Mouse (Mus musculus) midbrain, embryonic 12.5 days (tissue): ENCODE data around the gene Traf1. TPM values are rescaled to one million over a fixed set of nuclear protein-coding genes. Genes with fewer than 3 reads are reported as not detected.
A peak's percentile ranks its signal among the peaks of the same experiment; 100 is the strongest.

ENCODE experiments used
- ATAC-seq: fragments of 200-750 bp; cut with Nextera tagmentation; 2 replicates; pipeline ENCODE4 v1.8.0; 2017; ENCODE audit warnings: low read depth, moderate TSS enrichment, moderate library complexity; ENCODE audit not compliant: low FRiP score
- H3K27ac ChIP-seq: fragments of 300-500 bp; sonication (generic); replicated peaks from 2 replicates; pipeline ENCODE4 v1.5.1; 2016; ENCODE audit warnings: mild to moderate bottlenecking
- H3K27me3 ChIP-seq: fragments of 300-500 bp; sonication (generic); 2 replicates; pipeline ENCODE4 v1.6.1; 2016; ENCODE audit warnings: mild to moderate bottlenecking
- H3K36me3 ChIP-seq: fragments of 300-500 bp; sonication (generic); 2 replicates; pipeline ENCODE4 v1.6.1; 2016
- H3K4me1 ChIP-seq: fragments of 300-500 bp; sonication (generic); 2 replicates; pipeline ENCODE4 v1.6.1; 2016
- H3K4me2 ChIP-seq: fragments of 300-500 bp; sonication (generic); replicated peaks from 2 replicates; pipeline ENCODE4 v1.6.1; 2016; ENCODE audit warnings: mild to moderate bottlenecking, moderate library complexity
- H3K4me3 ChIP-seq: fragments of 300-500 bp; sonication (generic); 2 replicates; pipeline ENCODE4 v1.5.1; 2016; ENCODE audit warnings: mild to moderate bottlenecking
- H3K9ac ChIP-seq: fragments of 300-500 bp; sonication (generic); replicated peaks from 2 replicates; pipeline ENCODE4 v1.6.1; 2016; ENCODE audit warnings: mild to moderate bottlenecking, moderate library complexity
- H3K9me3 ChIP-seq: fragments of 300-500 bp; sonication (generic); 2 replicates; pipeline ENCODE4 v1.6.1; 2016; ENCODE audit warnings: mild to moderate bottlenecking
- WGBS: fragments of 180-500 bp; shearing (Covaris S2); methylation state at CpG from one replicate; pipeline ENCODE4 v1.1.7; 2016; 5-methylcytosine and 5-hydroxymethylcytosine counted together
- polyA plus RNA-seq: library from polyadenylated mRNA; unstranded; fragments of >200 nt; fragmentation: Nextera tagmentation; extraction: Ambion mirVana; gene quantifications from 2 replicates; pipeline ENCODE4 v1.2.1, GENCODE M21; 2016

Traf1 gene
- polyA plus RNA-seq, 1 experiment from 2014 or later = 1.3 TPM

DNA sequence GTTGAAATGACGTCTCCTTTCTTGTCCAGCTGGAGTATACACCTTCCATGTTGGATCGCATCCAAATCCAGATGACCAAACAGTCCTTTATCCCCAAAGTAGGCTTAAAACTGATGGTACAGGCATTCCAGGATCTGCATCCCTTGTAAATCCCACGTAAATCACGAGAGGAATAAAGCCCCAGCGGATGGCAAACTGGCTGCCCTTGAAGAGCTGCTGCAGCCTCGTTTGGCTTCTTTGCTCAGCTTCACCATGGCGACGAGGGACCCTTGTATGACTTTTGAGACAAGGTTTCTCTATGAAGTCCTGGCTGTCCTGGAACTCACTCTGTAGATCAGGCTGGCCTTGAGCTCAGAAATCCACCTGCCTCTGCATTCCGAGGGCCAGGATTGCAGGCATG lies 3.1 kb upstream of the Traf1 start:
- Histone ChIP-seq H3K27ac (no peak overlapping the region), H3K9me3 (no peaks in the 10 kb centered on the region), H3K4me1 (peaks cover 4% of the 10 kb centered on the region; the same call in 1 of the 2 replicates), H3K27me3 (peaks cover 19% of the 10 kb centered on the region), H3K4me2 (no peak overlapping the region), H3K9ac (no peak overlapping the region), H3K4me3 (no peak overlapping the region), H3K36me3 (no peaks in the 10 kb centered on the region)
- ATAC-seq = no peak
- 67% methylated on average over 9 of the region's 9 CpGs for WGBS

DNA sequence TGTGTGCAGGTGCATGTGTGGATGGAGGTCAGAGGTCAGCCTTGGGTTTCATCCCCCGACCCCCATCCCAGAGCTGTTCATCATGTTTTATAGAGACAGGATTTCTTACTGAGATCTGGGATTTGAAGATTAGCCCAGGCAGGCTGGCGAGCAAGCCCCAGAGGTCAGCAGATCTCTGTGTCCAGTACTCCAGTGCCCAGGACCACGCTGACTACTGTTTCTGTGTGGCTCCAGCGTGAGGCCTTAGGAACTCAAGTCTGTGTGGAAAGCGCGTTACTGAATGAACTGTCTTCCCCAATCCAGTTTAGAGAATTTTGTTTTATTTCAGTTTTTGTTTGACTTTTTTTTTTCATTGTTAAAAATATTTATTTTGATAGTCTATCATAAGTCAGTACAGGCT lies 2.7 kb upstream of the Traf1 start:
- no peak overlapping the region for H3K4me3 ChIP-seq
- WGBS = 90% methylated on average over 6 of the region's 6 CpGs
- no peaks in the 10 kb centered on the region for H3K36me3 ChIP-seq
- no peak overlapping the region for H3K27ac ChIP-seq
- no peak overlapping the region for H3K9ac ChIP-seq
- H3K4me2 ChIP-seq = no peak overlapping the region
- ATAC-seq = no peak
- H3K9me3 ChIP-seq = no peaks in the 10 kb centered on the region
- peaks cover 4% of the 10 kb centered on the region; the same call in 1 of the 2 replicates for H3K4me1 ChIP-seq
- H3K27me3 ChIP-seq = peaks cover 19% of the 10 kb centered on the region

DNA sequence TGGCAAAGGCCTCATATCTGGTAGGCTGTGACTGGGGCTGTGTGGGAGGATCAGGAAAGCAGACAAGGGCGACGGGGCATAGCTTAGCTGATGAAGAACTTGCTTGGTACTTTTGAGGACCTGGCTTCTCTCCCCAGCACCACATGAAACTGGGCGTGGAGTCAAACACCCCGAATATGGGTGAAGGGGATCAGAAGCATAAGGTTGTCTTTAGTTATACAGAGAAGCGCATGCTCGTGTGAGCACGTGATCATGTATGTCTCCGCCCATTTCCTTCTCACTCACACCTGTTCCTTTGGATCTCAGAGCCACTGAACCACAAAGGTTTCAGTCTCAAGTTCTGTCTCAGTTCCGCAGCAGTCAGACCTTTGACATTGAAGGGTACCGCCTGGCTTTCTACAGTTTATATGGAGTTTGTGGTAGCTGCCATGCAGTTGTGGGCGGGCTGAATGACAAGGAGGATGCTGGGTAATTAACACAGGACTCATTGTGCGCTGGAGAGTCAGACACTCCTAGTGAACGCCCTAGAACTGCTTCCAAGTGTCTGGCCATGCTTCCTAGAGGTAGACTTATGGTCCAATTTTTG lies 1.9 kb upstream of the Traf1 start:
- no peaks in the 10 kb centered on the region for H3K36me3 ChIP-seq
- H3K27me3 ChIP-seq = peaks cover 16% of the 10 kb centered on the region
- no peak overlapping the region for H3K4me2 ChIP-seq
- no peaks in the 10 kb centered on the region for H3K9me3 ChIP-seq
- 88% methylated on average over 13 of the region's 13 CpGs for WGBS
- H3K4me3 ChIP-seq = no peak overlapping the region
- peaks cover 4% of the 10 kb centered on the region; the same call in 1 of the 2 replicates for H3K4me1 ChIP-seq
- no peak overlapping the region for H3K27ac ChIP-seq
- no peak overlapping the region for H3K9ac ChIP-seq
- ATAC-seq = no peak

- WGBS = 93% methylated on average over 9 of the region's 9 CpGs
- no peak for ATAC-seq
- H3K4me3 ChIP-seq = no peak overlapping the region
Measured at GRCm38 (mm10) chr2:34962893-34963292, 1.3 kb upstream of the Traf1 start.

DNA sequence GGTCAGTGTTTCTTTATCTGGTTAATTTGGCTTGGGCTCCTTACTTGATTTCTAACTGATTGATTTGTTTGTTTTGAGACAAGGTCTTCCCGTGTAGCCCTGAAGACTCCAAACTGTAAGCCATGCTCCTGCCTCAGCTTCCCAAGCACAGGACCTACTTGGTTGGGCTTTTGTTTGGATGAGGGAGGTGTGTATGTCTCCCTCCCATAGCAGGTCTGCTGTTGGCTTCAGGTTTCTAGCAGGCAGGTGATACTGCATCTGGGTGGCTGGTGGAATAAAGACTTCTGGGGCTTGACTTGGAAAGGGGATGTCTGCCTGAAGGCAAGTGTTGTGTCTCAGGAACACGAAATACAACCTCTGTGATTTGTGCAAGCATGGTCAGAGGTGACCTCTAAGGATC lies 639 bp upstream of the Traf1 start:
- H3K9ac ChIP-seq = no peak overlapping the region
- WGBS = 87% methylated on average over 2 of the region's 2 CpGs
- H3K4me3 ChIP-seq = no peak overlapping the region
- no peaks in the 10 kb centered on the region for H3K9me3 ChIP-seq
- H3K4me2 ChIP-seq = no peak overlapping the region
- H3K4me1 ChIP-seq = peaks cover 4% of the 10 kb centered on the region; the same call in 1 of the 2 replicates
- no peak for ATAC-seq
- H3K27ac ChIP-seq = no peak overlapping the region
- H3K36me3 ChIP-seq = no peaks in the 10 kb centered on the region
- peaks cover 16% of the 10 kb centered on the region for H3K27me3 ChIP-seq

More at GRCm38 (mm10) chr2:34962893-34963292, 1.3 kb upstream of the Traf1 start:
- Histone ChIP-seq H3K4me1 (peaks cover 4% of the 10 kb centered on the region; the same call in 1 of the 2 replicates), H3K36me3 (no peaks in the 10 kb centered on the region), H3K4me2 (no peak overlapping the region), H3K9me3 (no peaks in the 10 kb centered on the region), H3K9ac (no peak overlapping the region), H3K27ac (no peak overlapping the region), H3K27me3 (peaks cover 16% of the 10 kb centered on the region)

- H3K4me1 ChIP-seq = peaks cover 4% of the 10 kb centered on the region; the same call in 1 of the 2 replicates
- H3K9me3 ChIP-seq = no peaks in the 10 kb centered on the region
- H3K27ac ChIP-seq = no peak overlapping the region
- H3K27me3 ChIP-seq = peaks cover 16% of the 10 kb centered on the region
- H3K4me2 ChIP-seq = peak overlapping the region; percentile 34; the same call in 1 of the 2 replicates
- ATAC-seq = no peak
- no peak overlapping the region for H3K9ac ChIP-seq
- WGBS = 72% methylated on average over 6 of the region's 6 CpGs
- 0 out of 2 replicates have a peak overlapping the region, but pooled peaks have one; percentile 6 for H3K4me3 ChIP-seq
- H3K36me3 ChIP-seq = no peaks in the 10 kb centered on the region
Measured at GRCm38 (mm10) chr2:34960966-34961365, 606 bp downstream of the Traf1 start.

GRCm38 (mm10) chr2:34960466-34960865 lies 1.1 kb downstream of the Traf1 start:
- Histone ChIP-seq H3K36me3 (no peaks in the 10 kb centered on the region), H3K27ac (no peak overlapping the region), H3K4me2 (no peak overlapping the region), H3K4me1 (peaks cover 4% of the 10 kb centered on the region; the same call in 1 of the 2 replicates), H3K27me3 (peaks cover 16% of the 10 kb centered on the region), H3K9me3 (no peaks in the 10 kb centered on the region), H3K9ac (no peak overlapping the region), H3K4me3 (no peak overlapping the region)
- ATAC-seq = no peak
- WGBS = 80% methylated on average over 5 of the region's 5 CpGs

GRCm38 (mm10) chr2:34958582-34958981 lies 3.0 kb downstream of the Traf1 start:
- peaks cover 16% of the 10 kb centered on the region for H3K27me3 ChIP-seq
- H3K4me1 ChIP-seq = peaks cover 4% of the 10 kb centered on the region; the same call in 1 of the 2 replicates
- 90% methylated on average over 7 of the region's 7 CpGs for WGBS
- no peaks in the 10 kb centered on the region for H3K9me3 ChIP-seq
- H3K4me2 ChIP-seq = no peak overlapping the region
- no peak overlapping the region for H3K27ac ChIP-seq
- no peak overlapping the region for H3K4me3 ChIP-seq
- no peaks in the 10 kb centered on the region for H3K36me3 ChIP-seq
- H3K9ac ChIP-seq = no peak overlapping the region
- no peak for ATAC-seq

DNA sequence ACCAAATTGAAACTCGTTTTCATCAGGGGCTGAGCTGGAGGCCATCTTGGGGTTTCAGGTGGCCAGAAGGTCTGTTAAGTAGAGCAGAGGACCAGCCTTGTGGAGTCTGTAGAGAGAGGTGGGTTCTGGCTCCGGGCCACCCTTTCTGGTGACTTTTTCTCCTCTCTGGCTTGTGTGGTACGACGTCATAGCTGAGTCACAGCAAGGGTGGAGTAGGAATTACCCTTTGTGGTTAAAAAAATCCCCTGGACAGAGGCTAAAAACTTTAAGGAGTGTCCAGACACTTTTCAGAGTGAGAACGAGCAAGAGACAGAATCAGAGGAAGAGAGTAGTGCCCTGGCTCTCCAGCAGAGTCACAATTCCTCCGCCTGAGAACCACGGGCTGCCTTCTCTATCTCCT lies 3.5 kb downstream of the Traf1 start:
- Histone ChIP-seq H3K4me2 (no peak overlapping the region), H3K36me3 (no peaks in the 10 kb centered on the region), H3K27ac (no peak overlapping the region), H3K4me3 (no peak overlapping the region), H3K27me3 (peaks cover 16% of the 10 kb centered on the region), H3K9ac (no peak overlapping the region), H3K9me3 (no peaks in the 10 kb centered on the region), H3K4me1 (peaks cover 4% of the 10 kb centered on the region; the same call in 1 of the 2 replicates)
- ATAC-seq = no peak
- WGBS = 81% methylated on average over 7 of the region's 7 CpGs

DNA sequence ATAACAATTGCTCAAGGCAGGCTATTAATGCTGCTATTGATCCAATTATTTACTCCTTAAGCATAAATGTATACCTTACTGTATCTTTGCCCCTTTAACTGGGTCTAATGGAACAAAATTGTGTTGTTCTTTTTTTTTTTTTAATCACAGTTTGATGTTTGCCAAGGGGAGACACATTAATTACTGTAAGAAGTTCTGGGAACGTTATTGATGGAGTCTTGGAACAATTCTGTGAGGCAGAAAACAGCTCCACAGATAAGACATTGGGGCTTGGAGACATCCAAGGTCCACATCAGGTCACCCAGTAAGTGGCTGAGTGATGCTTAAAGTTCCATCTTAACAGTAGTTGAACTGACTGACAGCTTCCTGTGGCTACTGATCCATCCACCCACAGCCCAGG lies 4.2 kb downstream of the Traf1 start:
- Histone ChIP-seq H3K36me3 (no peaks in the 10 kb centered on the region), H3K27ac (no peak overlapping the region), H3K4me3 (no peak overlapping the region), H3K4me1 (peaks cover 4% of the 10 kb centered on the region; the same call in 1 of the 2 replicates), H3K9ac (no peak overlapping the region), H3K4me2 (no peak overlapping the region), H3K9me3 (no peaks in the 10 kb centered on the region), H3K27me3 (peaks cover 16% of the 10 kb centered on the region)
- WGBS = 74% methylated on average over 1 of the region's 1 CpGs
- no peak for ATAC-seq

GRCm38 (mm10) chr2:34956941-34957340 lies 4.6 kb downstream of the Traf1 start:
- Histone ChIP-seq H3K4me1 (peaks cover 4% of the 10 kb centered on the region; the same call in 1 of the 2 replicates), H3K4me3 (no peak overlapping the region), H3K4me2 (no peak overlapping the region), H3K36me3 (no peaks in the 10 kb centered on the region), H3K27me3 (peaks cover 12% of the 10 kb centered on the region), H3K9ac (no peak overlapping the region), H3K27ac (no peak overlapping the region), H3K9me3 (no peaks in the 10 kb centered on the region)
- no peak for ATAC-seq
- WGBS = 74% methylated on average over 5 of the region's 5 CpGs

DNA sequence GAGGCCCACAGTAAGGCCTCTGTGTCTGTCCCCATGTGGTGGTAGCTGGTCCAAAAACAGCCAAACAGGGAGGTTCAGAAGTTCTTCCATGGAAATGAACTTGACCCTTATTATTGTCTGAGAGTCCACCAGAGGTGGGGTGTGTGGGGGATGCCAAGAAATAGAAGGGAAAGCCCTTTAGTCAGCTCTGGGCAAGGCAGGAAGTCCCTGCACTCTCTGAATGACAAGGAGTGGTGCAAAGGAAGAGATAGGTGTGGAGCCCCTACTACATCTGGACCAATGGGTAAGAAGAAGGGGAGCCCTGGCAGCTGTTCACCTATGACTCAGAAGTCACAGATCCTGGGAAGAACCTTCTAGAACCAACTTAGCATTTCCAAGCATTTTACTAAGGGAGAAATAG lies 7.2 kb downstream of the Traf1 start:
- no peak overlapping the region for H3K27ac ChIP-seq
- H3K4me2 ChIP-seq = no peak overlapping the region
- no peaks in the 10 kb centered on the region for H3K36me3 ChIP-seq
- H3K9ac ChIP-seq = no peak overlapping the region
- no peak overlapping the region for H3K4me3 ChIP-seq
- no peaks in the 10 kb centered on the region for H3K27me3 ChIP-seq
- no peak for ATAC-seq
- H3K9me3 ChIP-seq = no peaks in the 10 kb centered on the region
- H3K4me1 ChIP-seq = no peaks in the 10 kb centered on the region
